Mouse (Mus musculus) cerebellum, postnatal 25 days (tissue): ENCODE results near the gene Gpr89.

Experiments
- DNase-seq, 2 experiments: peaks; one replicate each; pipeline ENCODE4 v3.0.0; 2021; ENCODE audit warnings: mixed read lengths in 2 of 2

The Gpr89 gene

DNA sequence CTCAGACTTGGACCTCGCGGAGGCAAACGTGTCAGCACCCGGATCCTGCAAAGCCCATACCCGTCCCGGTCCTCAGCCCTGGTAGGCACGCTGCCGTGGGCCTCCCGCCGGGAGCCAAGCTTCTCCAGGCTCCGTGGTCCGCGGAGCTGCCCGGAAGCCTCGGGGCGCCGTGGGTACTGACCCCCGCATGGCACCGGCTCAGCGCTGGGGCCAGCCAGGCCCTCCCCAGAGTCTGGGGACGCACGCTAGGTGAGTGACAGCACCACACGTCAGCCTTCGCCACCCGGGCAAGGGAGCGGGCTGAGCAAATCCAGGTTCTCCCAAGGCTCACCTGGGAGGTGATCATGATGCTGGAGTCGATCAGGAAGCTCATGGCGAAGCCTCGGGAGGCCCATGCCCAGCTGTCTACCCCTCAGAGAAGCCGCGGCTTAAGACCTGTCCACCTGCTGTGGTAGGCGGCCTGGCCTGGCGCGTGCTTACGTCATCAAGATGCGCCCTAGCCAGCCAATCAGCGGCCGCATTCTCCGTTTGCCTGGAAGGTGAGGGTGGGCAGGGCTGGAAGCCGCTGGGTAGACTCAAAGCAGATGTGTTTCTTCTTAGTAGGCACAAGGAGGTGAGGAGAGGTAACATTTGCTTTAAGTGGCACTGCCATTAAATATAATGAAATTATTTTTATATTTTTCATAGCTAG is at the start of gene Gpr89:
Gene Gpr89, minus strand, starts transcription at position 496 of the 691 bp plus-strand sequence.
- peak; percentile 98 for DNase-seq

DNA sequence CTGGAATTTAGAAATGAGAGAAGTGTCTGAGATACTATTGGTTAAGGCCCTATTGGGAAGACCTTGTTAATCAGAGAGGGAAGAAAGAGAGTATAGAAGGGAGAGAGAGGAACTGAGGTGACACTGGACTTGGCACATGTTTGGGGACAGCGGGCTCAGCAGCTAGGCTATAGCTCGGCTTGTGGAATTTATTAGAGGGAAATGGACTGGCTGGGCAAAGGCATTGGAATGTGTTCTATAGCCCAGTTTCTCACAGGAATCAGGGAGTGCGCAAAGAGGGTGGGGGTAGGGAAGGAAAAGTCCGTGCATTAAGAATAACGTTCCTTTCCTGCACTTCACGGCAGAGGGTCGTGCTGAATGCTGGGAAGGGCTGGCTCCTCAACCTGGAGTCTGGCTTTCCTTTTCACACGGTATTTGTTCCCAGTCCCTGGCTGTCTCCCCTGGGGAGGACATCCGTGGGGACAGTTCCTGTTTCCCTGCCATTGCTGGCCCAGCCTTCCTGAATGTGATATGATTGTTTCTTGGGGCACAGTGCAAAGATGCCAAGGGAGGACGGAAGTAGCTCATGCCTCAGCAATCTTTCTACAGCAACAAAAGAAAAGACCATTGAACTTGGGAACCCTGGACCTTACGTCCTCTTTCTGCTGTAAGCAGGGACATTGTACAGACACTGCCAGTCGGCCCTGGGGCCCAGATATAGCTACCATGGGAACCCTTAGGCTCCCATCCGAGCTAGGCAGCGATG is 48.5 kb upstream of the Gpr89 start:
- no peak for DNase-seq

GRCm38 (mm10) chr3:96942706-96943105 is 37.6 kb upstream of the Gpr89 start:
- DNase-seq = no peak

GRCm38 (mm10) chr3:96938738-96939137 is 33.6 kb upstream of the Gpr89 start:
- DNase-seq = peak; percentile 93 to 95

DNA sequence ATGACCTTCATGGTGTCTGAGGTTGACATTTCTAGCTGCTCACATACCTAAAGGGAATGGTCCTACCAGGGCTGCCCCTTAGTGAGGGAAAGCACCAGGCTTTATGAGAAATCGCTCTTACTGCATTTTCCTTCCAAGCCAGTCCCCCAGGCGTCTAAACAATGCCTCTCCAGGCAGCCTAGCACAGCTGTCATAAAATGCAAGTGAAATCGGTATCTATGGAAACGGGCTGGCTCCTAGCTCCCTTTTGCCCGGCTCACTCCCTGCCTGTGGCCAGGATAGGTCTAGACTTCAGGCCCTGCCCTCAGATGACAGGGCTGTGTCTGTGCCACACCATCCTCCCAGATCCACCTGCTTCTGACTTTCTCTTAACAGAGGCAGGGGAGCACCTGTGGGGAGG is 32.5 kb upstream of the Gpr89 start:
- DNase-seq = no peak

DNA sequence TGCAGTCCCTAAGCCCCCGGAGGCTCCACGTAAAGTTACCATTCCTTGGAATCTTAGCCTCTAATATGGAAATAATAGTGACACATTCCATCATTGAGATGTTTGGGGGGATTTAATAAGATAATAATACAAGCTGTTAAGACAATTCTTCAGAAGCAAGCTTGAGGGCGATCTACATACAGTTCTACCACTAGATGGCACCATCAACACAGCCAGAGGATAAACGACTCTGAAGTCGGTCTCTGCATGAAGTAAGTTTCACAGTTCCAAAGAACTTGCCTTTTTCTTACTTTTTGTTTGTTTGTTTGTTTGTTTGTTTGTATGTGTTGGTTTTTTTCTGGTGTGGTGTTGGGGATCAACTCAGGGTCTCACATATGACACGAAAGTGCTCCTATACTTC is 31.1 kb upstream of the Gpr89 start:
- peak in 1 of 2 experiments; percentile 43 for DNase-seq

DNA sequence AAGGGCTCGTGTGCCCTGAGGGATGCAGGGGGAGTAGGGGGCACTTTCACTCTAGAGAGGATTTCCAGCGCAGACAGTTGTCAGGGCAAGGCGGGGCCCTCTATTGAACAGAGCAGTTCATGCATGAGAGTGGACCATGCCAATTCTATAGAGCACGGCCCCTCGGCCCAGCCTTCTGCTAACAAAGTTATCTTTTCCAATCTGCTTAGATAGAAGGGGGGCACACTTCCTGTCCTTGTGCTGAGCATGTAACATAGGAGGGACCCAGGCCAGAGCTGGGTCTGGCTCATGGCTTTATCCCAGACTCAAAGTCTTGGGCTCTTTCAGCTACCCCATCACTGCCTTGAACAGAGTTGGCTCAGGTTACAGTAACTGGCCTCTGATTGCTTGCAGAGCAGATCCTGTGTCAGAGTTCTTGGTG is 26.1 kb upstream of the Gpr89 start:
- no peak for DNase-seq

DNA sequence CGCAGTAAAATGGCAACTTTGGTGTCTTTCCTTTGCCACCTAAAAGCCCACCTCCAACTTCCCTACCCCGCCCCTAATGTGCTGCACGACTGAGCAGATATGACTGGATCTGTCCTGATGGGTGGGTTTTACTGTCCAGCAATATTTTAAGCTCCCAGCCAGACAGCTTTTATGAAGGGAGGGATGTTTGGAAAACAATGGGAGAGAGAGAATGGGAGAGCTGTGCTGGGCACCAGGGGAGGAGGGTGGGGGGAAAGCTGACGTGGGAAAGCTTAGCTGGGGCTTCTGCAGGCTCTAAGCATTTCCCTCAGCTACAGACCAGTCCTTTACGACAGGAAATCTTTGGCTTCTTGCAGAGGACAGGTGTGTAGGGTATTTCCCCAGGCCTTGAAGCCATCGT is 20.8 kb upstream of the Gpr89 start, which contains the start of gene Gja8:
Gene Gja8, minus strand, starts transcription at position 101 of the 400 bp plus-strand sequence.
- no peak for DNase-seq

GRCm38 (mm10) chr3:96924631-96925030 is 19.5 kb upstream of the Gpr89 start:
- DNase-seq = no peak

DNA sequence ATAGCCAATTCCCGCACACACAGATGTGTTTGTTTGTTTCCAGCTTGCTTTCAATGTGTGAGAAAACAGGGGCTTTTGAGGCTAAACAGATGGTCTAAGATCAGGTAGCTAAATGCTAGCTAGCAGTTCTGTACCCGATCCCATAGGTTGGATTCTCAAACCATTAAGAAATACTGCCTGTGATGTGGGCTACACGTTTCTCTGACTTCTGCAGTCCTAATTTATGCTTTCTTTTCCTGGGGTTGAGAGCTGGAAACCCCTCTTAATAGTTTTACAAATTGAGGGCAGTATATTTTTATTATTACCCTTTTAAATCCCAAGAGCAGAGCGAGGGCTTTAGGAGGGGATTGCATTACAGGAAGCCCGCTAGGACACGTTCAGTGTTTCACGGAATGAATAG is 15.8 kb upstream of the Gpr89 start:
- DNase-seq = no peak

DNA sequence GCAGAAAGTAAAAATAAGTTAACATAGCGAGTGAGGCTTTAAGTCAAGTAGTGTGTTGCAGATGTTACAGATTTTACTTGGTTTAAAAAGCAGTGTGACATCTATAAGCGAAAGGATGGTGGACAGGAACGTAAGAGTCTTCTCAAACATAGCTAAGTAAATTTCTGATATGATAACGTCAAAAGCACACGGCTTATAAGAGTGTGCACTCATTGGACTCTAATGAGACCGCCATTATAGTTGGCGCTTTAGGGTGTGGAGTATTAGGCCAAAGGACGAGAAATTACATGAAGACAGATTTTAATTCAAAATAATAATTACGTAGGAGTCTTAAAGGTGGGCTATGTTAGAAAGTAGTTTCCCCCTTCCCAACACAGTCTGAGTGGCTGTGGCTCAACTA is 446 bp upstream of the Gpr89 start:
- no peak for DNase-seq

- DNase-seq = no peak
Measured at GRCm38 (mm10) chr3:96904393-96904792, 753 bp downstream of the Gpr89 start, which contains the start of gene Gja5. Gja5 (plus strand) TSS chr3:96904693.

DNA sequence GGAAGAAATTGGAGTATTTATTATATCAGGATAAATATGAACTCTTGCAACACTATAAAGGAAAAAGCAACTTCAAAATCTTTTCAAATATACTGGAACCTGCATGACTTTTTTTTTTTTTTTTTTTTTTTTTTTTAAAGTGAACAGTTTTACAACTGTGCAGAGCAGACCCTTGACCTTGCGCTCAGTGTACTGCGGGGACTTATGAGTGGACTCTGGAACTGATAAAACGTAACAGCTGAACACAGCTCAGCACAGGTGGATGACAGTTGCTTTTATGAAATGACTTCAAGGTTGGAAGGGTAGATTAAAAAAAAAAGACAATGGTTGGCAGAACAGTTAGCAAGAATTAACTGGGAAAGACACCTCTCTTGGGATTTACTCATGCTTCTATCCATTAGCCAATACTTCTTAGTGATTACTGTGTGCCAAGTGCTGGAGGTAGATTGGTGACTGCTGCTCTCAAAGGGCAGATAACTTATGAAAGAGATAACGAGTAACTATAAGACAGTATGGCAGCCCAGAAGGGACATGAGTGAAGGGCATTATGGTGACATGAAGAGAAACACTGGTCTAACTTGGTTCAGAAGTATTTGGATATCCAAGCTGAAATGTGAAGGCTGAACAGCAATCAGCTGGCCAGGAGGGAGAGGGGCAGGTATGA is 2.7 kb downstream of the Gpr89 start:
- DNase-seq = no peak

DNA sequence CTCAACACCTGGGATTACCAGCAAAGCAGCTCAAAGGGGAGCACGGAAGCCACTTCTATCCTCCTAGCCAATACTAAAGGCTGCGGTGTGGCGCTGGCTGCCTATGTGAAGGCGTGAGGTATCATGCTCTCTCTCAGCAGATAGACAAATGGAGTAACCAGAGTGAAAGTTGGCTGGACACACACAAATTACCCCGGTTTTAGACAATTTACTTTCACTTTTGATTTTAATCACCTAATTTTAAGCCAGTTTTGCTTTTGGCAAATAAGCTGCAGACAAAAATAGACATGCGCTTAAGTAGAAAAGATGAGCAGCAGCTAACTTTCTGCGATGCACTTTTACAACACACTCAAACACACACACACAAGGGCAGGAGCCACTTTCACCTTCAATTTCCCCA is 21.5 kb downstream of the Gpr89 start:
- DNase-seq = no peak

- no peak for DNase-seq
Measured at GRCm38 (mm10) chr3:96882061-96882849, 22.9 kb downstream of the Gpr89 start.

DNA sequence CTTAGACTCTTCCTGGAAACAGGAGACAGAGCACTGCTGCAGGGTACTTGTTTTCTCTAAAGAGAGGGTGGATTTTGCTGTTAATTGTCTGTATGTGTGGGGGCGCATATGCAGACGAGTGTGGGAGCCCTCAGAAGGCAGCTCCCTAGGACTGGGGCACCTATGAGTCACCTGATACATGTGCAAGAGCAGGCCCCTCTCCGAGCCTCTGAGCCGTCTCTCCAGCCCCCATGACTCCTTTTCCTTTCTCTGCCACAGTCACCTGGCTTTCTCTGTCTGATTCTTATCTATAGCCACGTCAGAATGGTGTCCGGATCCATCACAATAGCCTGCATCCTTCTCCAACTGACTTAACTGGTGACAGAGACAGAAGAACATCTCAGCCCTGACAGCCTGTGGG is 23.6 kb downstream of the Gpr89 start:
- no peak for DNase-seq

DNA sequence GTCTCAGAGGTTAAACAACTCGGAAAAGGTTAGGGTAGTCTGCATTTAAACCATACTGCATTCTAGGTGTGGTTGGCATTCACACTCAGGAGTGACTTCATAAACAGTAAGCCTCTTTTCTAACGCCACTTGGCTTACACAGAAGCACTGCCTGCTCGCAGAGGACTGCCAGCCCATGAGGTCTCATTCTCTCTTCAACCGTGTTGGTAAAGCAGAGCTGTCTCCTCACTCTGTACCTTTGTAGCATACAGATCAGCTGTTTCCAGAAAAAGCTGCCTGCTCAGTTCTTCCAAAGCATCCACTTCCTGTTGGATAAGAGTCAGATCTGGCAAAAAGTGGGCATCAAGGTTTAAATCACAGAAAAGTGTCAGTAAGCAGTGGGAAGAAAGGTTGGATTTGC is 24.8 kb downstream of the Gpr89 start:
- DNase-seq = no peak

GRCm38 (mm10) chr3:96879536-96879935 is 25.6 kb downstream of the Gpr89 start:
- DNase-seq = no peak

GRCm38 (mm10) chr3:96874808-96875571 is 30.2 kb downstream of the Gpr89 start:
- DNase-seq = no peak

DNA sequence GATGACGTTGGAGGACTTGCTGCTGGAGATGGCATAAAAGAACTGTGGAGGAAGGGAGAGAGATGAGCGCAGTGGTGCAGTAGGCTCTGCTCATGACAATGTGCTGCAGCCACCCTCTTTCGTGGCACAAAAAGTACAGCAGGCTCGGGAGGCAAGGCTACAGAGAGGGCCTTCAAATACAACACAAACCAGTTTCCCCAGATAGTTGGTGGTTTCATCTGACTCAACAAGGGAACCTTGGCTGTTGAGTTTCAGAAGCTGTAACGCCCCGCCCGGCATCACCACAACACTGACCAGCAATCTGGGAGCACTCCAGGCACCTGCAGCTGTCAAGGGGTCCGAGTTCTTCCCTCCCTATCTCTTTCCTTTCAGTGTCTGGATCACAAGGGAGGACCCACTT is 32.6 kb downstream of the Gpr89 start:
- no peak for DNase-seq

- DNase-seq = no peak
Measured at GRCm38 (mm10) chr3:96871070-96871469, 34.1 kb downstream of the Gpr89 start.

GRCm38 (mm10) chr3:96870270-96870669 is 34.9 kb downstream of the Gpr89 start:
- no peak for DNase-seq
